Mouse (Mus musculus) hindbrain, embryonic 10.5 days (tissue): ENCODE measurements around the gene Olfr1351. TPM values are rescaled to one million over a fixed set of nuclear protein-coding genes. Genes with fewer than 3 reads are reported as not detected.
"Not testable (repeated sequence)": the region's sequence is repeated elsewhere in the genome, so short reads cannot be mapped to it uniquely, and the experiment has no call there.

Experiments used
- DNase-seq: peaks from one replicate; pipeline ENCODE4 v3.0.0-alpha.2; 2017; ENCODE audit warnings: low spot score
- H3K27ac ChIP-seq: fragments of 300-500 bp; sonication (generic); 2 replicates; pipeline ENCODE4 v1.5.1; 2016; ENCODE audit warnings: mild to moderate bottlenecking, moderate library complexity
- H3K27me3 ChIP-seq: fragments of 300-500 bp; sonication (generic); 2 replicates; pipeline ENCODE4 v1.6.1; 2016; ENCODE audit warnings: mild to moderate bottlenecking; ENCODE audit not compliant: poor library complexity, insufficient read depth, severe bottlenecking
- H3K36me3 ChIP-seq: fragments of 300-500 bp; sonication (generic); 2 replicates; pipeline ENCODE4 v1.6.1; 2016; ENCODE audit warnings: mild to moderate bottlenecking, moderate library complexity
- H3K4me1 ChIP-seq: fragments of 300-500 bp; sonication (generic); replicated peaks from 2 replicates; pipeline ENCODE4 v1.6.1; 2016; ENCODE audit warnings: mild to moderate bottlenecking
- H3K4me3 ChIP-seq: fragments of 300-500 bp; sonication (generic); 2 replicates; pipeline ENCODE4 v1.5.1; 2016; ENCODE audit warnings: mild to moderate bottlenecking, moderate library complexity
- H3K9me3 ChIP-seq: fragments of 300-500 bp; sonication (generic); 2 replicates; pipeline ENCODE4 v1.6.1; 2016; ENCODE audit warnings: mild to moderate bottlenecking, moderate library complexity
- WGBS: fragments of 180-500 bp; shearing (Covaris S2); methylation state at CpG from one replicate; pipeline ENCODE4 v1.1.7; 2016; 5-methylcytosine and 5-hydroxymethylcytosine counted together
- polyA plus RNA-seq: library from polyadenylated mRNA; unstranded; fragments of >200 nt; fragmentation: Nextera tagmentation; extraction: Ambion mirVana; gene quantifications from 2 replicates; pipeline ENCODE4 v1.2.1, GENCODE M21; 2016

The Olfr1351 gene
- polyA plus RNA-seq, result not detected in 2 replicates

DNA sequence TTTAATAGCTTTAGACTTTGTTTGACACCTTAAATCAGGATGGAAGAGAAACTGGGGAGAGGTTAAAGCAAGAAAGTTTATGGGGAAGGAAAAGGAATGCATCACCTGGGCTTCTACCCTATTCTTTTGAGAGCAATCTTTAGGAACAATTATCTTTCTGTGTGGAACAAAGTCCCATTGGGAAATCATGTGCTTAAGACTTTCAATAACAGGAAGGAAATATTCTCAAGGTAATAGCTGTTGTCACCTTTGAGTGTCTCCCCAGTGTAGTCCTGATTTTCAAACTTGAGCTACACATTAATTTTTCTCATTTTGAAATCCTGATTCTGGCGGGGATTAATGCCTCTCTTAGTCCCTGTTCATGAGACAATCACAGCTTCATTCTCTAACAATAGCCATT lies at the start of gene Olfr1351:
TSS of gene Olfr1351 (plus strand) at position 301 of the 400 bp plus-strand sequence.
- WGBS, result 72% methylated on average over 1 of the region's 1 CpGs
- Histone ChIP-seq H3K36me3 (no peaks in the 10 kb centered on the region), H3K4me3 (no peak within 1 kb of the TSS), H3K27me3 (no peaks in the 10 kb centered on the region), H3K4me1 (no peaks in the 10 kb centered on the region), H3K27ac (no peak within 1 kb of the TSS), H3K9me3 (peaks cover 5% of the 10 kb centered on the region; the same call in 1 of the 2 replicates)
- no peak for DNase-seq

DNA sequence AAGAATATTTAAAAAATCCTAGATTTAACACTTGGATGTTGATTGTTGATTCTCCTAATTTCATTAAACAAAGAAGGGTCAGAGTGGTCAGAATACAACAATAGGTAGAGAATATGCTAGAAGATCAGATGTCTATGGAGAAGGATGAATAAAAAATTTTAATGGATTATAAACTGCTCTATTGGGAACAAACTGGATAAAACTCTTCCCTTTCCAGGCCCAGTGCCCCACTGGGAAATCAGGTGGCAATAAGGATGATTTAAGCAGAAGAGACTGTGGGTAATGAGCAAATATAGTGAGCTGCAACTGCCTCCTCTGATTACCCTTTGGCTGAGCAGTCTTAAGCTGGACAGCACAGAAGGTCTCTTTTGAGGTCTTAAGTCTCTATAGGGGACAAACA lies 49.3 kb upstream of the Olfr1351 start, which contains the start of gene Olfr1353:
TSS of gene Olfr1353 (plus strand) at position 301 of the 400 bp plus-strand sequence.
- not testable (repeated sequence) for H3K27ac ChIP-seq, H3K36me3 ChIP-seq, H3K27me3 ChIP-seq, H3K4me1 ChIP-seq, H3K9me3 ChIP-seq, H3K4me3 ChIP-seq, DNase-seq

DNA sequence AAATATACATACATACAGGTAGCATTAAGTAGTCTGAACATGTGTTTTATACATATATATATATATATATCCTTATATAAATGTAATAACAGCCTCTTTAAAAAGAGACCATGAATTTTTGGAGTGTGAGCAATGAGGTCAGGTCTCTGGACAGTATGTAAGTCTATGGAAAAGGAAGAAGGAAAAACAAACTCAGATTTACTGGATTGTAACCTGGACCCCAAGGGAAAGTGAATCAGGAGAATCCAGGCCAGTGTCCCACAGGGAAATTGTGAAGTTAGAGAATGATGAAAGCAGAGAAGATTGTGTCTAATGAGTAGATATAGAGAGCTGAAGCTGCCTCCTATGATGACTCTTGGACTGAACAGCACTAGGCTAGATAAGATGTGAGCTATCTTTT lies 31.5 kb upstream of the Olfr1351 start, which contains the start of gene Olfr1352:
TSS of gene Olfr1352 (plus strand) at position 301 of the 400 bp plus-strand sequence.
- Histone ChIP-seq H3K27me3 (no peaks in the 10 kb centered on the region), H3K9me3 (no peaks in the 10 kb centered on the region), H3K36me3 (no peaks in the 10 kb centered on the region), H3K27ac (no peak within 1 kb of the TSS), H3K4me1 (no peaks in the 10 kb centered on the region), H3K4me3 (no peak within 1 kb of the TSS)
- DNase-seq, result no peak

DNA sequence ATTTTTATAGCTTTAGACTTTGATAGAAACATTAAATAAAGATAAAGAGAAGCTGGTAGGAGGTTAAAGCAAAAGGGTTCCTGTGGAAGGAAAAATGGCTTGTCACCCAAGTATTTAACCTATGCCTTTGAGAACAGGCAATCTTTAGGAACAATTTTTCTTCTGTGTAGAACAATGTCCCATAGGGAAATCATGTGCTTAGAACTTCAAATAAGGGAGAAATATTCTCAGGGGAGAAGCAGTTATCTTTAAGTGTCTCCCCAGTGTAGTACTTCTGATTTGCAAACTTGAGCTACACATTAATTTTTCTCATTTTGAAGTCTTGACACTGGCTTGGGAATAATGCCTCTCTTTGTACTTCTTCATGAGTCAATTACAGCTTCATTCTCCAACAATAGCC lies 16.2 kb downstream of the Olfr1351 start, which contains the start of gene Olfr57:
TSS of gene Olfr57 (plus strand) at position 301 of the 400 bp plus-strand sequence.
- Histone ChIP-seq H3K4me1 (no peaks in the 10 kb centered on the region), H3K27me3 (no peaks in the 10 kb centered on the region), H3K4me3 (no peak within 1 kb of the TSS), H3K27ac (no peak within 1 kb of the TSS), H3K9me3 (0 out of 2 replicates have a peak, but pooled peaks cover 8% of the 10 kb centered on the region), H3K36me3 (no peaks in the 10 kb centered on the region)
- no peak for DNase-seq

DNA sequence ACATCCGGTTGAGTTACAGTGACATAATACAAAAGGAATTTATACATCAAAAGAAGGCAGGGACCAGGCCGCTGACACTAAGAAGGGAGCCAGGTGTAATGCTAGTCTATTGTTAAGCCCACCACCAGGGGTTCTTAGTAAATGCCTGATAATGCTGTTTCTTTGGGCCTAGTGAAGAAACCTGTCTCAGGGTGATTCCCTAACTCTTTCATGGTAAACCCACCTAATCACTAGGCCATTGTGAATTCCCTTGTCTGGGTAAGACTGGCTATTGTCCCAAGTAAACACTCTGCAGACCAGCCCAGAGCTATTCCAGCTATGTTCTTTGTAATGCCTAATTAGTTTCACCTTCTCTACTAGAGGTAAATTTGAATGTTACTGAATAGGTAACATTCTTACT lies 30.2 kb downstream of the Olfr1351 start:
- DNase-seq, H3K4me3 ChIP-seq, H3K36me3 ChIP-seq, H3K27ac ChIP-seq, H3K27me3 ChIP-seq, H3K4me1 ChIP-seq: not testable (repeated sequence)
- peaks cover 30% of the 10 kb centered on the region for H3K9me3 ChIP-seq
- 86% methylated on average over 2 of the region's 2 CpGs for WGBS

DNA sequence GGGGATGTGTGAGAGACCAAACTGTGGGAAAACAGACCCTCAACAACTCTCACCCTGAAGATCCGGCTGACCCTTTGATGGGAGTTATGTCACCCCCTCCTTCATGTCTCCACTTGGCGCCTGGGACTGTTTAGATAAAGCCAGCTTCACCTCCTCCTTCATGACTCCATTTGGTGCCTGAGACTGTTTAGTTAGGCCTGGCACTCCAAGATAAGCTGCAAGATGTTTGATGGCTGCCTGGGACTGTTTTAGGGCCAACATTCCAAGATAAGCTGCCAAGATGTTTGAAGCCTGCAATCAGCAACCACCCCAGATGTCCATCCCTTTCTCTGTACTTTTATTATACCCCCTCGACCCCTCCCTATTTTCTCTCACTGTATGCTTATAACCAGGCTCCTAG lies 45.1 kb downstream of the Olfr1351 start:
- H3K27me3 ChIP-seq, H3K27ac ChIP-seq, H3K4me3 ChIP-seq, DNase-seq, H3K4me1 ChIP-seq: not testable (repeated sequence)
- Histone ChIP-seq H3K36me3 (peaks cover 60% of the 10 kb centered on the region), H3K9me3 (peaks cover 31% of the 10 kb centered on the region)
- WGBS, result 84% methylated on average over 3 of the region's 3 CpGs

Other genes with a start within 250 kb of the Olfr1351 start
- gene Slc1a6, start 232.0 kb upstream of the Olfr1351 start, polyA plus RNA-seq, result 1.1 and 1.6 TPM in 2 replicates
- not detected in 2 replicates for gene Olfr1356, start 160.3 kb upstream of the Olfr1351 start, polyA plus RNA-seq
- not detected in 2 replicates for gene Olfr1355, start 136.9 kb upstream of the Olfr1351 start, polyA plus RNA-seq
- not detected in 2 replicates for gene Olfr1354, start 99.3 kb upstream of the Olfr1351 start, polyA plus RNA-seq
- gene Olfr8, start 61.8 kb upstream of the Olfr1351 start, polyA plus RNA-seq, result not detected in 2 replicates
- not detected in 2 replicates for gene Olfr1353, start 49.2 kb upstream of the Olfr1351 start, polyA plus RNA-seq
- gene Olfr1352, start 31.4 kb upstream of the Olfr1351 start, polyA plus RNA-seq, result not detected in 2 replicates
- 0.15 TPM in 1 of 2 replicates, not detected in the other for gene Olfr57, start 16.3 kb downstream of the Olfr1351 start, polyA plus RNA-seq
- 31.4 and 32.0 TPM in 2 replicates for gene 2610008E11Rik, start 85.1 kb downstream of the Olfr1351 start, polyA plus RNA-seq
- not detected in 2 replicates for gene Vmn2r80, start 136.3 kb downstream of the Olfr1351 start, polyA plus RNA-seq
- gene Vmn2r81, start 235.2 kb downstream of the Olfr1351 start, polyA plus RNA-seq, result not detected in 2 replicates